Mouse (Mus musculus) C2C12 (cell line): ENCODE measurements around the gene Wdtc1.

Source experiments
- CTCF ChIP-seq: IDR thresholded peaks from one replicate; pipeline ENCODE4 v1.5.1; 2011; ENCODE audit not compliant: control insufficient read depth, insufficient read depth, insufficient read length
- FOSL1 ChIP-seq: IDR thresholded peaks from one replicate; pipeline ENCODE4 v1.8.0; 2011; ENCODE audit warnings: mild to moderate bottlenecking, low read length; ENCODE audit not compliant: poor library complexity, insufficient read depth, severe bottlenecking
- MAX ChIP-seq: IDR thresholded peaks from one replicate; pipeline ENCODE4 v1.6.1; 2011; ENCODE audit warnings: mild to moderate bottlenecking, control low read depth
- MYOD1 ChIP-seq: IDR thresholded peaks from one replicate; pipeline ENCODE4 v1.6.1; 2011; ENCODE audit warnings: low read depth; ENCODE audit not compliant: control insufficient read depth, insufficient read length
- MYOG ChIP-seq: IDR thresholded peaks from one replicate; pipeline ENCODE4 v1.6.1; 2011; ENCODE audit not compliant: control insufficient read depth, insufficient read length; ENCODE audit errors: extremely low read depth

DNA sequence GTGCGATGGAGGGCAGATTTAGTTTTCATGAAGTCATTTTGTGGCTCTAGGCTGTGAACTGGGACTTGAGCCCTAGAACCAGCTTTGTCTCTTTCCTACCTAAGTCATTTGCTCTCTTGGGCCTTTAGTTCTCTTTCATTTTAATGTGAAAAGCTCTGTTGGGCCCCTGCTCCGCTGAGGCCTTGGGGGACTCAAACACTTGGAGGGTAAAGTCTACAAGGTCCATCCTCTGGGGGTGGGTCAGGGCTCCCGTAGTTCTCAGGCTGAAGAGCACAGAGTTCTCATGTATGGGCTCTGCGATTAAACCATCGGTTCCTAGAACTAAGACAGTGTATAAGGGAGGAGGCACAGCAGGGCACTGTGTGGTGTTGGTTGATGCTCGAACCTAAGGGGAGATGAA, 27.3 kb upstream of the Wdtc1 start:
- TF ChIP-seq MYOD1 (no peak), CTCF (no peak), MAX (no peak), MYOG (no peak), FOSL1 (no peak)
